Mouse (Mus musculus) spleen, adult 2 months (tissue): ENCODE results near the gene Prkag2.

Source experiments
- CTCF ChIP-seq: fragments of 200-500 bp; IDR thresholded peaks from 2 replicates; pipeline ENCODE4 v1.5.1; 2011; ENCODE audit warnings: mild to moderate bottlenecking, inconsistent platforms; ENCODE audit not compliant: insufficient read depth, insufficient read length, insufficient replicate concordance; ENCODE audit errors: extremely low read depth
- POLR2A ChIP-seq: fragments of 200-500 bp; IDR thresholded peaks from 2 replicates; pipeline ENCODE4 v1.6.1; 2011; ENCODE audit warnings: low read depth, low read length, inconsistent platforms

DNA sequence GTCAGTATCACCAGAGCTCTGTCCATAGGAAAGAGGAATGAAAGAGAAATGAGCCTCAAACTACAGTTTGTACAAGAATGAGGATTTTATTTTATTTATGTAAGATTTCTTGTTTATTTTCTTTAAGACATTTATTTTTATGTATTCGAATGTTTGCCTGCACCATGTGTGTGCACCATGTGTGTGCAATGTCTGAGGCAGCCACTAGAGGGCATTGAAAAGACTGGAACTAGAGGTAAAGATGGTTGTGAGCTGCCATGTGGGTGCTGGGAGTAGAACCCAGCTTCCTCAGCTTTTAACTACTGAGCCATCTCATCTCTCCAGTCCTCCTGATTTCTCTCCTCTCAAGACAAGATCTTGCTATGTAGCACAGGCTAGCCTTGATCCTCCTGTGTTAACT is 166.7 kb downstream of the Prkag2 start:
- TF ChIP-seq CTCF (no peak), POLR2A (no peak)
